Mouse (Mus musculus) embryonic facial prominence, embryonic 13.5 days (tissue): ENCODE results near the gene Ifitm5. TPM values are rescaled to one million over a fixed set of nuclear protein-coding genes. Genes with fewer than 3 reads are reported as not detected.
A peak's percentile ranks its signal among the peaks of the same experiment; 100 is the strongest.
"Not testable (repeated sequence)": the region's sequence is repeated elsewhere in the genome, so short reads cannot be mapped to it uniquely, and the experiment has no call there.

Experiments
- ATAC-seq: fragments of 200-750 bp; cut with Nextera tagmentation; 2 replicates; pipeline ENCODE4 v1.8.0; 2017; ENCODE audit warnings: low read depth; ENCODE audit not compliant: insufficient number of reproducible peaks, insufficient read depth, low FRiP score, low TSS enrichment
- H3K27ac ChIP-seq: fragments of 300-500 bp; sonication (generic); 2 replicates; pipeline ENCODE4 v1.5.1; 2015; ENCODE audit warnings: moderate library complexity, mild to moderate bottlenecking, inconsistent platforms
- H3K27me3 ChIP-seq: fragments of 300-500 bp; sonication (generic); 2 replicates; pipeline ENCODE4 v1.6.1; 2015; ENCODE audit warnings: mild to moderate bottlenecking, inconsistent platforms
- H3K36me3 ChIP-seq: fragments of 300-500 bp; sonication (generic); 2 replicates; pipeline ENCODE4 v1.6.1; 2015; ENCODE audit warnings: mild to moderate bottlenecking, inconsistent platforms
- H3K4me1 ChIP-seq: fragments of 300-500 bp; sonication (generic); 2 replicates; pipeline ENCODE4 v1.6.1; 2015; ENCODE audit warnings: inconsistent platforms
- H3K4me2 ChIP-seq: fragments of 300-500 bp; sonication (generic); 2 replicates; pipeline ENCODE4 v1.6.1; 2015; ENCODE audit warnings: moderate library complexity, mild to moderate bottlenecking, inconsistent platforms
- H3K4me3 ChIP-seq: fragments of 300-500 bp; sonication (generic); 2 replicates; pipeline ENCODE4 v1.5.1; 2015; ENCODE audit warnings: mild to moderate bottlenecking, inconsistent platforms
- H3K9ac ChIP-seq: fragments of 300-500 bp; sonication (generic); 2 replicates; pipeline ENCODE4 v1.6.1; 2015; ENCODE audit warnings: mild to moderate bottlenecking, inconsistent platforms
- H3K9me3 ChIP-seq: fragments of 300-500 bp; sonication (generic); 2 replicates; pipeline ENCODE4 v1.6.1; 2016; ENCODE audit warnings: inconsistent platforms
- whole genome bisulfite sequencing: fragments of 180-500 bp; shearing (Covaris S2); methylation state at CpG from one replicate; pipeline ENCODE4 v1.1.7; 2015; ENCODE audit warnings: mixed read lengths; 5-methylcytosine and 5-hydroxymethylcytosine counted together
- polyA plus RNA-seq: library from polyadenylated mRNA; unstranded; fragments of >200 nt; fragmentation: Nextera tagmentation; extraction: Ambion mirVana; gene quantifications from 2 replicates; pipeline ENCODE4 v1.2.1, GENCODE M21; 2015

Gene Ifitm5
- polyA plus RNA-seq, result 32.4 and 56.7 TPM in 2 replicates

GRCm38 (mm10) chr7:140949824-140950530 lies at the start of gene Ifitm5:
Ifitm5 (minus strand) TSS chr7:140950291.
- H3K9ac ChIP-seq, result peak within 1 kb of the TSS; percentile 11; the same call in 1 of the 2 replicates
- peaks cover 68% of the 10 kb centered on the region for H3K36me3 ChIP-seq
- ATAC-seq, result no peak
- peak within 1 kb of the TSS; percentile 19 for H3K27ac ChIP-seq
- WGBS, result 92% methylated on average over 16 of the region's 16 CpGs
- peak within 1 kb of the TSS; percentile 18; the same call in 1 of the 2 replicates for H3K4me2 ChIP-seq
- H3K4me1 ChIP-seq, result peaks cover 47% of the 10 kb centered on the region
- H3K4me3 ChIP-seq, result peak within 1 kb of the TSS; percentile 9; the same call in 1 of the 2 replicates
- H3K27me3 ChIP-seq, result no peaks in the 10 kb centered on the region
- H3K9me3 ChIP-seq, result no peaks in the 10 kb centered on the region

- Histone ChIP-seq H3K27ac (no peak overlapping the region), H3K27me3 (no peaks in the 10 kb centered on the region), H3K36me3 (no peaks in the 10 kb centered on the region), H3K9ac (no peak overlapping the region), H3K4me2 (no peak overlapping the region), H3K4me3 (no peak overlapping the region), H3K9me3 (no peaks in the 10 kb centered on the region), H3K4me1 (no peaks in the 10 kb centered on the region)
- 87% methylated on average over 11 of the region's 11 CpGs for WGBS
- ATAC-seq, result no peak
Observed at GRCm38 (mm10) chr7:140998853-140999700, 49.0 kb upstream of the Ifitm5 start.

- ATAC-seq, result no peak
- Histone ChIP-seq H3K9ac (no peak overlapping the region), H3K4me2 (no peak overlapping the region), H3K27me3 (no peaks in the 10 kb centered on the region), H3K4me1 (no peaks in the 10 kb centered on the region), H3K9me3 (no peaks in the 10 kb centered on the region), H3K36me3 (no peaks in the 10 kb centered on the region), H3K27ac (no peak overlapping the region), H3K4me3 (no peak overlapping the region)
- 54% methylated on average over 1 of the region's 1 CpGs for WGBS
Observed at GRCm38 (mm10) chr7:140997817-140998216, 47.7 kb upstream of the Ifitm5 start.

- Histone ChIP-seq H3K27ac (no peak overlapping the region), H3K4me3 (no peak overlapping the region), H3K4me2 (no peak overlapping the region), H3K9ac (no peak overlapping the region), H3K36me3 (no peaks in the 10 kb centered on the region), H3K27me3 (no peaks in the 10 kb centered on the region), H3K4me1 (peaks cover 10% of the 10 kb centered on the region), H3K9me3 (no peaks in the 10 kb centered on the region)
- WGBS, result 83% methylated on average over 14 of the region's 14 CpGs
- no peak for ATAC-seq
Observed at GRCm38 (mm10) chr7:140991117-140991689, 41.1 kb upstream of the Ifitm5 start.

- Histone ChIP-seq H3K9ac (no peak overlapping the region), H3K4me2 (no peak overlapping the region), H3K9me3 (no peaks in the 10 kb centered on the region), H3K27ac (0 out of 2 replicates have a peak overlapping the region, but pooled peaks have one; percentile 22), H3K4me3 (no peak overlapping the region), H3K36me3 (no peaks in the 10 kb centered on the region), H3K4me1 (peaks cover 10% of the 10 kb centered on the region), H3K27me3 (no peaks in the 10 kb centered on the region)
- WGBS, result 51% methylated on average over 5 of the region's 5 CpGs
- ATAC-seq, result no peak
Observed at GRCm38 (mm10) chr7:140990622-140991021, 40.5 kb upstream of the Ifitm5 start.

- Histone ChIP-seq H3K27ac (peak overlapping the region; percentile 22; the same call in 1 of the 2 replicates), H3K36me3 (no peaks in the 10 kb centered on the region), H3K9ac (no peak overlapping the region), H3K9me3 (no peaks in the 10 kb centered on the region), H3K4me1 (peaks cover 10% of the 10 kb centered on the region), H3K27me3 (no peaks in the 10 kb centered on the region), H3K4me2 (no peak overlapping the region), H3K4me3 (no peak overlapping the region)
- ATAC-seq, result no peak
- WGBS, result 49% methylated on average over 6 of the region's 6 CpGs
Observed at GRCm38 (mm10) chr7:140990185-140990584, 40.1 kb upstream of the Ifitm5 start.

- no peaks in the 10 kb centered on the region for H3K27me3 ChIP-seq
- no peaks in the 10 kb centered on the region for H3K36me3 ChIP-seq
- ATAC-seq, result no peak
- peaks cover 10% of the 10 kb centered on the region for H3K4me1 ChIP-seq
- 73% methylated on average over 4 of the region's 4 CpGs for WGBS
- no peak overlapping the region for H3K27ac ChIP-seq
- H3K4me3 ChIP-seq, result no peak overlapping the region
- no peak overlapping the region for H3K4me2 ChIP-seq
- H3K9me3 ChIP-seq, result no peaks in the 10 kb centered on the region
- no peak overlapping the region for H3K9ac ChIP-seq
Observed at GRCm38 (mm10) chr7:140989022-140989421, 38.9 kb upstream of the Ifitm5 start.

GRCm38 (mm10) chr7:140987182-140988138 lies 37.4 kb upstream of the Ifitm5 start:
- Histone ChIP-seq H3K4me3 (no peak overlapping the region), H3K27me3 (no peaks in the 10 kb centered on the region), H3K4me2 (no peak overlapping the region), H3K36me3 (no peaks in the 10 kb centered on the region), H3K27ac (peak overlapping the region; percentile 22; the same call in 1 of the 2 replicates), H3K9me3 (no peaks in the 10 kb centered on the region), H3K9ac (no peak overlapping the region), H3K4me1 (peaks cover 10% of the 10 kb centered on the region)
- ATAC-seq, result no peak
- WGBS, result 72% methylated on average over 17 of the region's 17 CpGs

- Histone ChIP-seq H3K27ac (no peak overlapping the region), H3K4me3 (no peak overlapping the region), H3K9ac (no peak overlapping the region), H3K36me3 (no peaks in the 10 kb centered on the region), H3K4me1 (no peaks in the 10 kb centered on the region), H3K27me3 (no peaks in the 10 kb centered on the region), H3K9me3 (no peaks in the 10 kb centered on the region), H3K4me2 (no peak overlapping the region)
- no peak for ATAC-seq
- WGBS, result 90% methylated on average over 7 of the region's 7 CpGs
Observed at GRCm38 (mm10) chr7:140982971-140983370, 32.9 kb upstream of the Ifitm5 start.

- Histone ChIP-seq H3K4me3 (no peak overlapping the region), H3K9ac (no peak overlapping the region), H3K27me3 (no peaks in the 10 kb centered on the region), H3K9me3 (no peaks in the 10 kb centered on the region), H3K4me2 (no peak overlapping the region), H3K4me1 (no peaks in the 10 kb centered on the region), H3K36me3 (no peaks in the 10 kb centered on the region), H3K27ac (no peak overlapping the region)
- no peak for ATAC-seq
- 80% methylated on average over 8 of the region's 8 CpGs for WGBS
Observed at GRCm38 (mm10) chr7:140981704-140982103, 31.6 kb upstream of the Ifitm5 start.

GRCm38 (mm10) chr7:140976720-140977119 lies 26.6 kb upstream of the Ifitm5 start:
- not testable (repeated sequence) for H3K9ac ChIP-seq, H3K27me3 ChIP-seq, ATAC-seq, H3K9me3 ChIP-seq, H3K27ac ChIP-seq, H3K4me2 ChIP-seq, H3K36me3 ChIP-seq, H3K4me3 ChIP-seq
- H3K4me1 ChIP-seq, result peaks cover 24% of the 10 kb centered on the region
- WGBS, result 80% methylated on average over 9 of the region's 9 CpGs
